Mouse (Mus musculus) regulatory T cell (primary cell): ENCODE measurements around the gene Nek6.

Source experiments
- in situ Hi-C: fragments of 300-600 bp; cut with MboI, MseI; formaldehyde crosslinking; loops from one replicate; pipeline ENCODE4 v1.15.1; 2025; ENCODE audit warnings: high pct_unique_total_duplicates

The Nek6 gene

DNA sequence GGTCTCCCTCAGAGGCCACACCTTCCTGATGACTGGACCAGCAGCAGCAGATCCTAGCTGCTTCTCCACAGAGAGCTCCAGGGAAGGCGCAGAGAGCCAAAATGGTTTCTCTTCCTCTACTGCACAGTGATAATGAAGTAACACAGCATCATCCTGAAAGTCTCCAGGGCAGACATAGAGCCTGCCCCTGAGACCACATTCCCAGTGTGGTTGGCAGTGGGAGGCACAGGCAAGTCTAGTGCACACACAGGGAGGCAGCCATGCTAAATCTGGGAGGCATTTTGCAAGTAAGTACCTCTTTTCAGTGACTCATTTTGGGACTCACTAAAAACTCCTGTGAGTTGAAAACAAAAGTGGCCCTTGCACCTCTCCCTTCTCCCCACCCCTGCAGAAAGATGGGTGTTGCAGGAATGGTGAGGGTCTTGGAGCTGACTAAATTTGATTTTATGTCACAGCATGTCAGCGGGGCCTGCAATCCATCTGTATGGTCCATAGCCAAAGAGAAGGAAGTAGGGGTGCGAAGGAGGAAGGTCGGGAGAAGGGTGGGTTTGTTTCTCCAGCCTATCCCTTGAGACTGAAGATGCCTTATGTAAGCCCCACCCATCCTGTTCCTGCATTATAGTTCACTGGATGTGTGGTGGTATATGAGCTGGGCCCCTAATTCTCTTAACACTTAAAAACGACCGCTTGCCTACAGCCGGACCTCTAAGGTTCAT, 2.3 kb upstream of the Nek6 start:
- in situ Hi-C loops, result no loop called here

DNA sequence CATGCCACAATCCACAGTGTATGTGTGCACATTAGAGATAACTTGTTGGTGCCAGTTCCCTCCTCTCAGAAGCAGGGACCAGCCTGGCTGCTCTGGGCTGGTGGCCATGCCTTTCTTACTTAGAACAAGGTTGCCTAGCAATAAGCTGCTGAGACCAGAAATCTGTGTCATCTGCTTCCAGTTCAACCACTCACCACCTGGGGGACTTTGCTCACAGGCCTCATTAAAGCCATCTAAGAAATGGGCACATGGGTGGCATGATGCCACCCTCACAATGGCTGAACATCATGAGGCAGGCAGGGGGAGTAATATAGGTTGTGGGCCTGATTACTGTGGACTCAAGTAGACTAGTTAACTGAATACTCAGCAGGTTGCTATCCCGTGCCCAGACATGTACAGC, 1.3 kb upstream of the Nek6 start:
- in situ Hi-C loops, result no loop called here

DNA sequence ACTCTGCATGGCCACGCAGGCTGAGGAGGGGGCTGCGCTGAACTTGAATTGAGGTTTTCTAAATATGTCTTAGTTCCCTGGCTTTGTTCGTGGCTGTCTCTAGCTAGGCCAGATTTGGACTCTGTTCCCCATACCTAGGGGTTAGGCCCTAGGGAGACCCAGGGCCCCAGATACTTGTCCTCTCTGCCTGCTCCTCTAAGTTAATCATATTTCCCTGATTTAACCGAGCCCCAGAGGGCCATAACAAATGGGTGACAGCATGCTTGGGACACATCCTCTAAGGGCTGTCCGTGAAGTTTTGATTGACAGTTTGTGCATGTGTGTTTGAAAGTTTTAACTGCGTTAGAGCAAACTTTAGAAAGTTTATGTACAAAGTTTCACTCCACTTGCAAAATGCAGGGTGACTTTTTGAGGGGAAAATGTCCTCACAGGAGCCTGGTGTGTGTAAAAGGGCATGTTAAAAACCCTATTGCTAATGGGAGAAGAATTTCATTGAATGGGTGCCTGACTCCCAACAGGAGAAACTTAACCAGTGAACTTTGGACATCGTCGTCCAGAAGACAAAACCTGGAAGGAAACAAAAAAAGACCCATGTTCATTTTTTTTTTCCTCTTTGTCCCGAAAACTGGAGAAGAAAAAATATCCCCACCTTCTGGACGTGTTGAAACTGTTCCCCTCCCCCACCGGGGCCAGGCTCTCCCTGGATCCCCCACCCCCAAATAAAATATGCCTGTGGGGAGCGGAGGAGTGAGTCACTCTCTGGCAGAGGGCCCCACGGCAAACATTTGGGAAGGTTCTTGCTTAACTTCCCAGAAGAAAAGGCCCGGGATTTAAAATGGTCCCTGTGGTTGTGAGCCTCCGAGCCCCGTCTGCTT, 1.1 kb downstream of the Nek6 start:
- in situ Hi-C loops, result no loop called here

DNA sequence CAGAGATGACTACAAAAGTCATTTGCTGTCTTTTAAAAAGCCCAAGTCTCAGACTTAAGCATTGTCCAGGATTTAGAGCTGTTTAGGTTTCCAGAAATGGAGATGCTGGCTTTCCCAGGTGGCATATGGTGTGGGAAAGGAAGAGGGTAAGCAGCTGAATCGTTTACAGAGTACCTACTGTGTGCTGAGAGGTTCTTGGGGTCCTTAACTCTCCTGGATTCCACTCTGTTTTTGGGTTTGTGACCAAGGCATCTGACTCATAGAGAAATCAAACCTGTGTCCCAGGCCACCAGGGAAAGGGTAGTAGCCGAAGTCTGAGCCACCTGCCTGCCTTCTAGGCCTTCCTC, 1.7 kb downstream of the Nek6 start:
- in situ Hi-C loops, result no loop called here

DNA sequence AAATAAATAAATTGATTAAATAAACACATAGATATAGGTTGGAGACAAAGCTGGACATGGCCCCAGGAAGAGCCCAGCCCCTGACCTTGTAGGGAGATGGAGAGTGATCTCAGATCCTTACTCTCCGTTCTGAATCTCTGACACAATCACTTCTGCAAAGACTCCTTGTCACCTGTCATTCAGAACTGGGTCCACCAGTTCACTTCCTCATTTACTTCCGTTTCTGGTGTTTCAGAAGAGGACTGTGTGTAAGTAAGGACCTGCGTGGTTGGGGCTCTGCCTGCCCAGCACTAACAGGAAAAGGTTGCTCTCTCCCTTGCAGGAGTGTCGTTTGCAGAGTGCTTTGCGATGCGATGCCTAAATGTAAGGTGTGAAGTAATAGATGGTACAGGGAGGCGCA, 3.0 kb downstream of the Nek6 start:
- in situ Hi-C loops, result no loop called here

DNA sequence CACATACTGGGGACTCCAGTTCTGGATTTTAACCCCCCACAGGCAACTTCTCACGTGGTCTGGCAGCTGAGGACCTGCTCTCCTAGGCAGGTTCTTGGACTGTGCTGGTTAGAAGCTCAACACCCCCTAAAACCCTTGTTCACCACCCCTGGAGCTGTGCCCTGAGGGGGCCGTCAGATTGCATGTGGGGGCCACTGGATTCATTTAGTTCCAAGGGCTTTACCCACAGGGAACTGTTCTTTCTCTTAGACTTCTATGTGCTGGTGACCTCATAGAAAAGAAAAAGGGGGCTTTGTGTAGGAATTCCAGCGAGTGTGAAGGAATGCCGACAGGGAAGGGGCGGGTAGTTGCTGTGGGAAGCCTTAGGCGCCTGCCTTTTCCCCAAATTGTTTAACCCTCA, 4.0 kb downstream of the Nek6 start:
- in situ Hi-C loops, result no loop called here

DNA sequence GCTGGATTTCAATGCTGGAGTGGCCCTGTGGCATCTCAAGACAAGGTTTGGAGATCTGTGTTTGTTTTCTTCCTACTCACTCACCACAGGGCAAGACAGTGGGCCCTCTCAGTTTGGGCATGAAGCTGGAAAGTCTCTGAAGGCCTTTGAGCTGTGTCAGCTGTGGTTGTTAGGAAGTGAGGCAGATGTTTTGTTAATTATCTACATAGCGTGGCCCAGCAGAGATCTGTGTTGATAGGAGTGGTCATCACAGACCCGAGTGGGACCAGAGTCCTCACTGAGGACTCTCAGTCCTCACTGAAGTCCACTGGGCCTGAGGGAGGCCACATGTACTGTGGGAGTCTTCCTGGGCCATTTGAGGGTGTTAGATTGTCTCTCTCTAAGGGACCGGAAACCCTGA, 5.0 kb downstream of the Nek6 start:
- in situ Hi-C loops, result no loop called here

DNA sequence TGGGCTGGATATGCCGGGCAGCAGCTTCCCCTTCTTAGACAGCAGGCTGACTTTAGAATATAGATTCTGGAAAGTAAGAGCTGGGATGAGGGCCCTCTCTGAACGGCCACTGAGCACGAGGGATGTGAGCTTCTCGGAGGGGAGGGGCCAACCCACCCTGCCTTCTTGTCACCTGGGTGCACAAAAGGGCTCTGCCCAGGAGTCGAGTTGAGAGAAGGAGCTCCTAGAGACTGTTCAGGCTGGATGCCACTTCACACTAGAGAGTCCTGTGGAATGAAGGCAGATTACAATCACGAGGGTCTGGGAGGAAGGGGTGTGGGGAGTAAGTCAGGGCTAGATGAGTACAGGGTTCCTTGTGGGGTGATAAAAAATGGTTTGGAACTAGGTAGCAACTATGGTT, 5.6 kb downstream of the Nek6 start:
- in situ Hi-C loops, result no loop called here

DNA sequence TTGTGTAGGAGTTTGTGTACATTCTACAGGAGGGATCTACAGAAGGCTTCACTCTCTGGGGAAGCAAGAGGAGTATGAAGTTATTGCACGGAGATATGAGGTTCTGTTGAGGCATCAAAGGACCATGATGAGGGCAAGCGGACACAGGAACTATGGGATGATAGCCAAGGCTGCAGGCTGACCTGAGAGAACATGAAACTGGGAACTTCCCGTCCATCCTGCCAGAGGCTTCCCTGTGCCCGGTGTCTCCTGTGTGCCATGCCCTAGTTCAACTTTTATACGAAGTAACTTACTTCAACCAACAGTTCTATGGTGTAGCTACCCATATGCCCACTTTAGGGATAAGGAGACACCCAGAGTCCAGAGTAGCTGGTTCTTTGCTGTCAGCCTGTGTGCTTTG, 7.3 kb downstream of the Nek6 start:
- in situ Hi-C loops, result no loop called here

DNA sequence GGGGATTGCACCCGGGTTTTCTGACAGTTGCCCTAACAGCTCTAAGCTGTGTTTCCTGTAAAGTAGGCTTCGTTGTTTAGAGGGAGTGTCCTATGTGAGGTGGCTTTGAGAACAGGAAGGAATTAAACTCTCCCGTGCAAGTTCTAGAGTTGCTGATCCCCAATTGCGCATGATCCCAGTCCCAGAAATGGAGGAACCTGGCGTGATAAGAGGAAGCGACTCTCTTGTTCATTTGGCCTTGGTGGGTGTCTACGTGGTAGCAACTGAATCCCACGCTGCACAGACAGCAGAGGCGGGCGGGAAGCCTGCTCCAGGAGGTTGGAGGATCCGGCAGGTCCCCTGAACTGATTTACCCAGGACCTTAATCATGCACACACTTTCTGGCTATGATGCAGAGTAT, 8.5 kb downstream of the Nek6 start:
- in situ Hi-C loops, result loop anchor here (5.0 kb wide), 1 partner anchor 38 kb away; no protein-coding TSS in a partner anchor

DNA sequence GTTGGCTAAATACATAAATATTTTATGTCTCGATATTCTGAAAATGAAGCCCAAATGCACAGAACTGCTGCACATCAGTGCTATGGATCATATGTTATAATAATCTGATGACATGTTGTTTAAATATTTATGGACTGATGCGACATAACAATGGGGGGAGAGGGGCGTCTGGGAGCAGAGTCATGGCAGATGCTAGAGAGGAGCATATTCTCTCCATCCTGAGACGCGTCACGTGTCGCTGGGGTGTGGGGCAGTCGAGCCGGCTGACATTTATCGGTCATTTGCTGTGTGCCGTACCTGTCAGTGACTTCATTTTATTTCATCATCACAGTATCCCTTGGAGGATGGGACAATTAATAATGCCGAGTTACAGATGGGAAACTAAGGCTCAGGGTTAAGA, 10.2 kb downstream of the Nek6 start:
- in situ Hi-C loops, result loop anchor here (5.0 kb wide), 1 partner anchor 39 kb away; no protein-coding TSS in a partner anchor

DNA sequence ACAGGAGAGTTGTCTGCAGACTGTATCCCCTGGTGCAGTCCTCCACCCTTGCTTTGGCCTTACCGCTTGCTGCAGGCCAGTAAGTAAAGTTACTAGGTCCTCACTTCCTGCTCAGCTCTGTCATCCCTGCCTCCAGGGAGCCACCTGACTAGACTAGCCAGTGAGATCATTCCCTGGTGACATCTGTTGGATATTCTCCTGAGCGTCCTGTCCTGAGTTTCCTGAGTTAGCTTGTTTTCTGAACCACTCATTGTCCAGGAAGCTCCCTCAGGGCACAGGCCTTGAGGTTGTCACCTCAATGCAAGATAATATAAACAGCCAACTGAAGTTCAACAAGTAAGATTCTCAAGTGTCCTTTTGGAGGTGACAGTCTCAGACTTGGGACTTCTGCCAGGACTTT, 10.9 kb downstream of the Nek6 start:
- in situ Hi-C loops, result loop anchor here (5.0 kb wide), 1 partner anchor 40 kb away; no protein-coding TSS in a partner anchor

DNA sequence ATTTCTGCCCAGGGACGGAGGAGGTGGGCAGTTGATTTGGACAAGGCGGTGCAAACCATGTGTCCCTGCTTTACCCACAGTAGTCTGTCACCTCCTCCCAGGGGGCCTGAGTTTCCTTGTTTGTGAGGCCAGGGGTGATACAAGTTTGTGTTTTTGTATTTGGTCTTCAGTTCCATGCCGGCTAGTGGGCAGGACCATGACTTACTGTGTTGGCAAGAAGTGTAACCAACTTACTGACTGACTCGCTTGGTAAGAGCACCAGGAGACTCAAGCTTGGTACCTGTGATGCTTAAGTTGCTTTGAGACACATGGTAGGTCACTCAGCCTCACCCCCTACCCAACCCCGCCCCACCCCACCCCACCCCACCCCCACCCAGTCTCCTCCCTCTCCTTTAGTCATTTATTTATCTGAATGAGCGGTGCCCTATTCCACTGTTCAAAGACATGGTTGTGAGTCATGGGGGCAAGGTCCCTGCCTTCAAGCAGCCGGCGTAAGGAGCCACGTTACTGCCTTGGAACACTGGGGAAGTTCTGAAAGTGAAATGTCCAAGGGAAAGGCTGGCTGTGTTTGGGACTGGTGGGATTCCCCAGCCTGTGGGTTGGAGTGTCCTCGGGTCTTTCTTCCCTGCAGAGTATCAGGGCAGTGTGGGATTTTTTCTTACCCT, 12.5 kb downstream of the Nek6 start:
- in situ Hi-C loops, result loop anchor here (5.0 kb wide), 1 partner anchor 42 kb away; no protein-coding TSS in a partner anchor

DNA sequence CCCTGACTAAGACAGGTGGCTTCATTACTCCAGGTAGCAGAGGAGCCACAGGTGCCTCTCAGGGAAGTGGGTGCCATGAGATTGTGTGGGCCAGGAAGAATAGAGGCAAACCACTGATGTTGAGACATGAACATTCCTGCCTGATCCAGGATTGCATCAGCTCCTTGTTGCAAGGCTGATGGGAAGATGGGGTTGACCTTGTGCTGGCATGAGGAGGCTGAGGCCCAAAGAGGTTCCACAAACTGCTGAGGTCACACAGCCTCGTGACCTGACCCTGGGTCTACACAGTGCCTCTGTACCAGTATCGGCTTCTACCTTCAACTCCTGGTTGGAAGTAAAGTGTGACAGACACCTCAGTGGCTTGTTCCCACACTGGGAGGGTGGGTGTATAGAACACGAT, 13.6 kb downstream of the Nek6 start:
- in situ Hi-C loops, result no loop called here

DNA sequence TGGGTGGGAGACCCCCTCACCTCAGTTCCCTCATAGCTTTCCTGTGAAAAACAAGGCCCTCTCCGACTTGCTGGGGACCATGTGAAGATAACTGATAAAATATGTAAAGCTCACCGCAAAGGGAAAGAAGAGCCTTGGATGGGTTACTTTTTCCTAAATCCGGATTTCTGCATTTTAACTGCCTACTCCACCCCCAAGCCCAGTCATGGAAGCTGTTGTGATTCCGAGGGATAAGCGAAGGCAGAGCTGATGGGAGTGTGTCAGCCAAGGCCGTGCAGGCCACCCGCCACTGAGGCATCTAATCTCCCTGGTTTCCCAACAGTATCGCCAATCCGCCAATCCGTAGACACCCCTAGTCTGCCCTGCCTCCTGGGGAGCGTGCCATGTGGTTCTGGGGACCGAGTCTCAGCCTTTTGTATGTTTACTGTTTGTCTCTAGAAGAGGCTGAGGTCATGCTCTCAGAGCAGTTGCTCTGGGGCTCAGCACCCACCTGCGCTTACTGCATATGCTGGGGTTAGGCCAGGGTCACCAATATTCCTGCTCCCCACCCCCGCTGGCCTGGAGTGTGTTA, 18.2 kb downstream of the Nek6 start:
- in situ Hi-C loops, result no loop called here

DNA sequence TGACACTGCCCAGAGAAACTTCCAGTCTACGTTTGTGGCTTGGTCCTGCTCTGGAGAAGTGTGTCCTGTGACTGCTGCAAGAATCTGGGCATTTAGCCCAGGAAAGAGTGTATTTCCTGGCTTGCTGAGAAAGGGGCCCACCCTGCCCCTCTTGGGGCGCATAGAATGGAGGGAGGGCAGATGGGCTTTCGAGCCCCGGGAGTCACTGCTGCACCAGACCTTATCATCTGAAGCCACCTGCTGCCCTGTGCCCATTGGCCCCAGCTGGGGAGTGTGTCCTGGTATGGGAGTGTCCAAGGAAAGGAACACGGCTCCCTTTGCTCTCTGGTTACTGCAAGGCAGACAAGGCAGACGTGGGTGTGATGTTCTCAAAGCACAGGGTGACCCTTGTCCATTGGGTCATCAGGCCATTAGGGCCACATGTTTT, 19.5 kb downstream of the Nek6 start:
- in situ Hi-C loops, result no loop called here

DNA sequence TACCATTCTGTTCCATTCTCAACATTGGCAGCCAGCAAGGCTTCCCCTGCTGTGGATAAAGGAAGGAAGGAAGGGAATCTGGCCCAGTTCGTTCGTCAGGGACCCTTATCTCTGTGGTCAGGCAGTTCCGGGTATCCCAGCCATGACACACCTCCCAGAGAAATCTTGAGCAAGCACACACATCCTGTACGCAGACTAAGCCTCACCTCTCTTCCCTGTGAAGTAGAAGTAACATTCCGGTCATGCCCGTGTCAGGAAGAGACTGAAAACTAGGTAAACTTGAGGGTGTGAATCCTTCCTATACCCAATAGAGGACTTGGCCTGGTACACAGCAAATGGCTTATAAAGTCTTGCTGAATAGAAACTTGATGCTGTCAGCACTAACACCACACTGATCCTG, 21.9 kb downstream of the Nek6 start:
- in situ Hi-C loops, result no loop called here

DNA sequence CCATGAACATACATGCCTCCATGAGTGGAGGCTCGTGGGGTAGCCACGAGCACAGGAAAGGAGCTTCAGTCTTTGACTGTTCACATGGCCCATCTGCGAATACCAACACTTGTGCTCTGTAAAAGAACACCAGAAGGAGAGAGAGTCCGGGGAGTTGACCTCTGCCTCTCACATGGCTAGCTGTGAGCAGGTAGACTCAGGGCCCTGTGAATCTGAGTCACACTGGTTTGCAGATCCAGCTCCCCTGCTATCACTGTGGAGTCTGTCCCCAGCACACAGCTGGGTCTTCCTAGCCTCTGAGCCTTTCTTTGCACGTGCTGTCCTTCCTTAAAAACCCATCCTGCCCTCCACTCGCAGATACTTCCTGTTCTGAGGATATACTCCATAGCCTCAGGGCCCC, 22.3 kb downstream of the Nek6 start:
- in situ Hi-C loops, result no loop called here

DNA sequence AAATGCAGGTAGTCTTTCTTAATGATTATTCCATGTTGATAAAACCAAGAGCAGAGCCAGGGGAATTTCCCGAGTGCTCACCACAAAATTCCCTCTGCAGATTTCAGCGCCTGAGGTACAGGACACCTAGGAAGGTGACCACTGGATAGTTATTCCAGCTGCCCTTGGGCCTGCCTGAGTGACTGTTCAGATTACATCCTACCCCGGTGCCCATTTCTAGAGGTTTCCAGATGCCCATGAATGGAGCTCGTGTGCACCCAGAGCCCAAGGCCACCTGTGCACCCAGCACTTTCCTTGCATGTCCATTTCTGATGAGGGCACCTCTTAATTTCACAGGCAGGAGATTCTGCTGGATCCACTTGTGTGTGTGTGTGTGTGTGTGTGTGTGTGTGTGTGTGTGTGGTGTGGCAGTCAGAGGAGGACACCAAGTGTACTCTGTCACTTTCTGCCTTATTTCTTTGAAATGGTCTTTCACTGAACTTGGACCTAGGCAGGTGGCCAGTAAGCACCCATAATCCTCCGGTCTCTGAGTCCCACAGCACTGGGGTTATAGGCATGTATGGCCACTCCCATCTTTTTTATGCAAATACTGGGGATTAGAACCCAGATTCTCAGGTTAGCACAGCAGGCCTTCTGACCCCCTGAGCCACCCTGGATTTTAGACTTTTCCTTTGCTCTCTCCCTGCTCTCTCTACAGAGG, 22.9 kb downstream of the Nek6 start:
- in situ Hi-C loops, result no loop called here

DNA sequence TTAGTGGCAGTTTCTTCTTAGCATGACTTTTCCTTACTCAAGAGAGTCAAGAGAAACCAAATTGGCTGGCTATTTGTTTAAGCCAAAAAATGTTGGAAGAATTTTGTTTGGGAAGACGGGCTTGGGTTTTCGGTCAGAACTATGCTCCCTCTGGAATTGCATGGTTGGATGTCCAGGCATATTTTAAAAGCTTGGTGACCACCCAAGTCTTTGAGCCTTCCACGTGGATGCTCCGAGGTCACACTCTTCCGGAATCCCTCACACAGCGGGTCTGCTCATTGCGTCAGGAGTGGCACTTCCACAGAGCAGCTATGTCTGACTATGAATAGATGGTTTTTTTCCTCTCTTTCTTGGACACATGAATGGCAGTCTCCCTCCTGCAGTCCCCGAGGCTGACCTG, 23.6 kb downstream of the Nek6 start:
- in situ Hi-C loops, result loop anchor here (5.0 kb wide), 1 partner anchor 72 kb away; no protein-coding TSS in a partner anchor

DNA sequence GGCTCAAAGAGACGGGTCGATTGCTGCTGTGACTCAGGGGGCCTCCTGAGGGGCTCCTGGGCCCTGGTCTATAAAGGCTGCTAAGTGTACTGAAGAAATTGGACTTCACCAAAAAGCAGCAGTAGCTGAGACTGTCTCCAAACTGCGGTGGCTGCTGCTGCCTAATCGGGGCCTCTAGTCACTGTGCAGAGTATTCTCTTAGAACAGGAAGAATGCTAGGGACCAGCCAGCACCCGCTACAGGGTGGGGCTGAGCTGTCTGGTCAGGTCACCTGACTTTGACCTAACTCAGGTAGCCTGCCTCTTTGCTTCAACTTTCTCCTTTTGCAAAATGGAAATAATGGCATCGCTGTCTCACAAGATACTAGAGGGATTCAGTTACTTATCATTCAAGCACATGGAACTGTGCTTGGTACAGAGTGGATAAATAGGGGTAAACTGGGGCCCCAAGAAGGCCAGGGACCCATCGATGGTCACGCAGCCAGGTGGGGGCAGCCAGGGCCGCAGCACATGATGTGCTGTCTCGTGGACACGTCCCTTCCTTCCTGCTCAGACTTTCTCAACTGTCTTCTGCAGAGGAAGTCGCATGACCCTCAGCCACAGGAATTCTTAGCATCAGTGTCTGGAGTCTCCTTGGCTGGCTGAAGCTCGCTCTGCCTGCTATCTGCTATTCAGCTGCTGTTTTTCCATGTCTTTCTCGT, 24.2 kb downstream of the Nek6 start:
- in situ Hi-C loops, result loop anchor here (5.0 kb wide), 1 partner anchor 72 kb away; no protein-coding TSS in a partner anchor
